Mouse (Mus musculus) ES-E14 (cell line): ENCODE data around the gene Rcc2. TPM values are rescaled to one million over a fixed set of nuclear protein-coding genes. Genes with fewer than 3 reads are reported as not detected.
A peak's percentile ranks its signal among the peaks of the same experiment; 100 is the strongest.

Source experiments
- DNase-seq: peaks from one replicate; pipeline ENCODE4 v3.0.0-alpha.2; 2013; ENCODE audit warnings: low read depth, low spot score
- H3K27ac ChIP-seq: 2 replicates; pipeline ENCODE4 v1.5.1; 2012; ENCODE audit warnings: low read depth, mild to moderate bottlenecking, low read length, moderate library complexity, mixed read lengths; ENCODE audit not compliant: poor library complexity, insufficient read depth, severe bottlenecking
- H3K36me3 ChIP-seq: 2 replicates; pipeline ENCODE4 v1.6.1; 2012; ENCODE audit warnings: mild to moderate bottlenecking, low read length, moderate library complexity, mixed read lengths; ENCODE audit not compliant: control insufficient read depth, poor library complexity, insufficient read depth, severe bottlenecking
- H3K4me1 ChIP-seq, 2 experiments: fragments of 150-350 bp in 1 of 2; sonication (generic) in 1 of 2; 2 replicates each; pipeline ENCODE4 v1.6.1; 2012; ENCODE audit warnings: low read length in 2 of 2, mild to moderate bottlenecking in 1 of 2, mixed read lengths in 1 of 2; ENCODE audit not compliant: control insufficient read depth in 2 of 2, insufficient read depth in 2 of 2, poor library complexity in 1 of 2
- H3K4me3 ChIP-seq, 2 experiments: fragments of 150-350 bp in 1 of 2; sonication (generic) in 1 of 2; 2 replicates each; pipeline ENCODE4 v1.5.1; 2012; ENCODE audit warnings: low read length in 2 of 2, low read depth in 1 of 2, mild to moderate bottlenecking in 1 of 2, mixed read lengths in 1 of 2; ENCODE audit not compliant: insufficient read depth in 1 of 2, poor library complexity in 1 of 2, severe bottlenecking in 1 of 2
- H3K9ac ChIP-seq: 2 replicates; pipeline ENCODE4 v1.6.1; 2012; ENCODE audit warnings: low read depth, mild to moderate bottlenecking, low read length, mixed read lengths; ENCODE audit not compliant: poor library complexity, insufficient read depth, severe bottlenecking
- H3K9me3 ChIP-seq: fragments of 150-350 bp; sonication (generic); 2 replicates; pipeline ENCODE4 v1.6.1; 2012; ENCODE audit warnings: low read depth, mild to moderate bottlenecking, low read length; ENCODE audit not compliant: control insufficient read depth, insufficient read depth
- CHD2 ChIP-seq: IDR thresholded peaks from 2 replicates; pipeline ENCODE4 v1.6.1; 2014; ENCODE audit warnings: mild to moderate bottlenecking, low read depth, low read length, inconsistent platforms
- HCFC1 ChIP-seq: IDR thresholded peaks from 2 replicates; pipeline ENCODE4 v1.6.1; 2012; ENCODE audit warnings: low read length, inconsistent platforms, borderline replicate concordance; ENCODE audit not compliant: insufficient read depth
- MAFK ChIP-seq: IDR thresholded peaks from 2 replicates; pipeline ENCODE4 v1.6.1; 2014; ENCODE audit warnings: mild to moderate bottlenecking, low read depth, low read length, inconsistent platforms; ENCODE audit not compliant: insufficient read depth
- ZC3H11A ChIP-seq: IDR thresholded peaks from 2 replicates; pipeline ENCODE4 v1.6.1; 2012; ENCODE audit warnings: low read depth, mild to moderate bottlenecking, inconsistent platforms, low read length, borderline replicate concordance
- ZNF384 ChIP-seq: IDR thresholded peaks from 2 replicates; pipeline ENCODE4 v1.6.1; 2012; ENCODE audit warnings: low read depth, low read length, inconsistent platforms
- in situ Hi-C, 2 experiments: fragments of 600-800 bp; cut with MboI; formaldehyde crosslinking; loops; one replicate each; pipeline ENCODE4 v1.15.1; 2025; ENCODE audit warnings: low sequenced_read_pairs in 2 of 2, inconsistent platforms in 1 of 2; ENCODE audit not compliant: unreplicated experiment in 2 of 2
- total RNA-seq: library from RNA; depleted of rRNA; stranded (reverse); fragments of 300-350 nt; gene quantifications from 2 replicates; pipeline ENCODE4 v1.2.3, GENCODE M21; 2012

The Rcc2 gene
- total RNA-seq, 1 experiment = 250 TPM

- Histone ChIP-seq H3K9ac (no peak overlapping the region), H3K27ac (no peak overlapping the region), H3K9me3 (no peaks in the 10 kb centered on the region), H3K4me3 (peak overlapping the region; percentile 12 to 40; a peak in 3 of 4 replicates), H3K36me3 (no peaks in the 10 kb centered on the region), H3K4me1 (peaks cover 0 to 22% of the 10 kb centered on the region in 2 experiments; a peak in 2 of 4 replicates)
- TF ChIP-seq CHD2 (no peak), MAFK (no peak), ZNF384 (no peak), ZC3H11A (no peak), HCFC1 (no peak)
- in situ Hi-C loops = no loop called here
- DNase-seq = no peak
Observed at GRCm38 (mm10) chr4:140657681-140658575, 42.4 kb upstream of the Rcc2 start.

GRCm38 (mm10) chr4:140661406-140662022 is 38.8 kb upstream of the Rcc2 start:
- Histone ChIP-seq H3K27ac (no peak overlapping the region), H3K4me3 (no peak overlapping the region), H3K4me1 (peaks cover 3 to 37% of the 10 kb centered on the region in 2 experiments; a peak in 2 of 4 replicates), H3K9me3 (no peaks in the 10 kb centered on the region), H3K36me3 (no peaks in the 10 kb centered on the region), H3K9ac (no peak overlapping the region)
- in situ Hi-C loops = no loop called here
- TF ChIP-seq ZC3H11A (no peak), ZNF384 (no peak), MAFK (no peak), CHD2 (no peak)
- DNase-seq = no peak

GRCm38 (mm10) chr4:140662453-140662852 is 37.9 kb upstream of the Rcc2 start:
- in situ Hi-C loops = no loop called here
- H3K4me3 ChIP-seq = no peak overlapping the region

DNA sequence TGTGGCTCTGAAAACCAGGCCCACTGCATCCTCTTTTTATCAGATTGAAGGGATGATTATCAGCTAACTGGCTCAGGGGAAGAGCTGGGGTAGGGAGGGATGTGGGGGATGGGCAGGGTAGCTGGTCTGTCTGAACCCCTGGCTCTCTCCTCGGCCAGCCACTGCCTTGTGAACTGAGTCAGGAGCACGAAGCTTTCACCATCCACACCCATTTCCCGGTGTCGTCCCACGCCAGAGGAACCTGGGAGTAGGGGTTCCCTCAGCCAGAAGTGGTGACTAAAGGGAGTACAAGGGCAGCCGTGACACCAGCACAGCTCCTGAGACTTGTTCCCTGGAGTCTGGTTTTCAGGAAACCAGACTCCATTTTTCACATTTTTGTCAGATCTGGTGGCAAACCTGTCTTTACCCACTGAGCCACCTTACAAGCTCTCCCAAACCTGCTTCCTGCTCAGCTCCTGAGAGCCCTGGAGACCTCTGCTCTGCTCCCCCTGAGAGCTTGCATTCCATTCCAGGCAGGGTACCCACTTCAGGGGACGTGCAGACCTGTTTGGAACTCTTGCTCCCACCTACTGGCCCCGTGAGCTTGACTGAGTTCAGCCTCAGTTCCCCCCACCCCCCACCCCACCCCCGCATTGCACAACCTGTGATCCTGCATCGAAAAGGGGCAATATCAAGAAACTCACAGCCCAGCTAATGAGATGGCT is 37.3 kb upstream of the Rcc2 start:
- TF ChIP-seq MAFK = no peak
- no peak for TF ChIP-seq ZNF384
- no peak for TF ChIP-seq CHD2
- no peak for TF ChIP-seq HCFC1
- TF ChIP-seq ZC3H11A = no peak
- H3K4me1 ChIP-seq = peaks cover 3 to 30% of the 10 kb centered on the region in 2 experiments; a peak in 2 of 4 replicates
- no peaks in the 10 kb centered on the region for H3K36me3 ChIP-seq
- H3K9me3 ChIP-seq = no peaks in the 10 kb centered on the region
- DNase-seq = no peak
- peak overlapping the region; percentile 48; the same call in 1 of the 2 replicates for H3K27ac ChIP-seq
- no peak overlapping the region for H3K4me3 ChIP-seq
- in situ Hi-C loops = no loop called here
- peak overlapping the region; percentile 21; the same call in 1 of the 2 replicates for H3K9ac ChIP-seq

More at GRCm38 (mm10) chr4:140662453-140662852, 37.9 kb upstream of the Rcc2 start:
- H3K36me3 ChIP-seq = no peaks in the 10 kb centered on the region
- H3K27ac ChIP-seq = no peak overlapping the region
- H3K9me3 ChIP-seq = no peaks in the 10 kb centered on the region
- DNase-seq = no peak
- H3K4me1 ChIP-seq = peaks cover 3 to 34% of the 10 kb centered on the region in 2 experiments; a peak in 2 of 4 replicates
- 0 out of 2 replicates have a peak overlapping the region, but pooled peaks have one; percentile 21 for H3K9ac ChIP-seq
- no peak for TF ChIP-seq CHD2
- no peak for TF ChIP-seq ZC3H11A
- TF ChIP-seq MAFK = no peak
- no peak for TF ChIP-seq HCFC1
- TF ChIP-seq ZNF384 = no peak
